Mouse (Mus musculus) bone marrow, adult 2 months (tissue): Measurements from ENCODE around the gene Plpp3.

Source experiments
- CTCF ChIP-seq: fragments of 200-500 bp; IDR thresholded peaks from 2 replicates; pipeline ENCODE4 v1.5.1; 2011; ENCODE audit warnings: low read length, control low read depth; ENCODE audit not compliant: control insufficient read depth, insufficient read depth
- POLR2A ChIP-seq: fragments of 200-500 bp; IDR thresholded peaks from 2 replicates; pipeline ENCODE4 v1.6.1; 2011; ENCODE audit warnings: low read depth, mild to moderate bottlenecking, control low read depth, low read length, borderline replicate concordance; ENCODE audit not compliant: control insufficient read depth

- TF ChIP-seq CTCF (no peak), POLR2A (no peak)
These were observed 98.0 kb downstream of the Plpp3 start for GRCm38 (mm10) chr4:105255185-105255584.
